Mouse (Mus musculus) CH12F3 (cell line): ENCODE measurements around the gene Grem2.

Experiments used
- in situ Hi-C: fragments of 300-500 bp; cut with MboI; formaldehyde crosslinking; loops from 2 replicates; pipeline ENCODE4 v1.14.3; 2020; ENCODE audit warnings: low sequenced_read_pairs

Grem2 gene

DNA sequence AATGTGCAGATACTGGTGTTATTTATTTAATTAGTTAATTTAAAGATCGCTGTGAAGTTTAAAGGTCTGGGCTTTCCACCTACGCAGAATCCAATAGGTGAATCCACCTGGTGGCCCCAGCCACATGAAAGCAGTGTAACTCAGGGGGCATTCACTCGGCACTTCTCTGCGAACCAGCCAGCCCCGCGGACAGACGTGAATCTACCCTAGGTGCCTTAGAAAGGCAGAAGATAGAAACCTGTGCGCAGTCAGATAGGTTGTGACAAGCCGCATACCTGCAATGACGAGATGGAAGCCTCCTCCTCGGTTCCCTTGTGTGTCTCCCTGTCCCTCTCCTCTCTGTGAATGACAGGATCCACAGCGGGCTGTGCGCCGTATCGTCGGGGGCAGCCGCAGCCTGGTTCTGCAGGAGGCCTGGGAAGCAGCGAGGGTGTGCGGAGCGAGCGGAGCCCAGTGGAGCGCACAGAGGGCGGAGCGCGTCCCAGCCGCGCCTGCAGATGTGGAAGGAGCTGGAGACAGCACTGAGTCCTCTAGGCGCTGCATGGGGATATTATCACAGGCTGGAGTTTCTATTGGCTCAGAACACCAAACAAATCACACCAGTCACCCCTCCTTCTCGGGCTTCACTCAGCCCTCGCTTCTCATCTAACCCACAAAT lies at the start of gene Grem2:
Gene Grem2, minus strand, starts transcription at position 522 of the 658 bp plus-strand sequence.
- in situ Hi-C loops: no loop called here

GRCm38 (mm10) chr1:174959837-174960236 lies 38.2 kb upstream of the Grem2 start:
- in situ Hi-C loops: no loop called here

GRCm38 (mm10) chr1:174931003-174931619 lies 9.5 kb upstream of the Grem2 start:
- in situ Hi-C loops: no loop called here

GRCm38 (mm10) chr1:174929459-174930181 lies 8.0 kb upstream of the Grem2 start:
- in situ Hi-C loops: no loop called here

DNA sequence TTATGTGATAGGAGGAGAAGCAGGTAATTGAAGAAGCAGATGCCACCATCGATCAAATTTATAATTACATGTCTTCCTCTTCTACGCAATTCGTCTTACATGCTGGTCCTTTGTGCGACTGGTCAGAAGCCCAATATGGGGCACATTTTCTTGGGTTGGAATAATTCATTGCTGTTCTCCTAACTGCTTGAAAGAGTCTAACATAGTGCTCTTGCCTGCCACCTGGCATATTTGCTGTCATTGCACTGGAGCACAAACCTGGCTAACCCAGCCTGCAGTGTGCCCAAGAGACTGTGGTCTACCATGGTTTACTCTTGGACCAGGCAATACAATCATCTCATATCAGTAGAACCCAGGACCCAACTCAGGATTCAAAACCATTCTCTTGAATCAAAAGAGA lies 2.7 kb downstream of the Grem2 start:
- in situ Hi-C loops: no loop called here

DNA sequence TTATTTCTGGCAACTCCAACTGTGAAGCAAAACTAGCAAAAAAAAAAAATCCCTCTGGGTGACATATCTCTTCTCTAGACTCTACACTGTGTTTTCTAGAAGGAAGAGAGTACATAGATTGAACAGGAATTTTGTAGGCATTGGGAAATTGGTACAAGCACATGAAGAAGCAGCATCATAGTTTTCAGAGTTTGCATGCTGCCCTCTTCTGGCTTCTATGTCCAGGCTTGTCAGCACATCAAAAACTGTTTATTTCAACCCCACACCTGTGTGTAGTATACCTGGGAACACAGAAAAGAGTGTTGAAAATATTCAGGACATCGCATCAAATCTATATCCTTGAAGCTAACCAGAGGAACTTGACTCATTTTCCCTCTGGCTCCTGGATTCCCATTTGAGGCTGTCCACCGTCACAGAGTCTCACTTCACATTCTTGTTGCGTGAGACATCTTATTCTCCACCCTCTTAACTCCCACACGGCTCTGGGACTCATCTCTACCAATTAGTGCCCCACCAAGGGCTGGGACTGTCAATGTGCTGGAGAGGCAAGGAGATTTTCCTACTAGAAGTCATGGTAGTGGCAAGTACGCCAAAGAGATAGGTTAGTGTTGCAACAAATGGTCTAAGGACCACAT lies 3.3 kb downstream of the Grem2 start:
- in situ Hi-C loops: no loop called here

- in situ Hi-C loops: no loop called here
These were observed 11.8 kb downstream of the Grem2 start for GRCm38 (mm10) chr1:174909834-174910233.

DNA sequence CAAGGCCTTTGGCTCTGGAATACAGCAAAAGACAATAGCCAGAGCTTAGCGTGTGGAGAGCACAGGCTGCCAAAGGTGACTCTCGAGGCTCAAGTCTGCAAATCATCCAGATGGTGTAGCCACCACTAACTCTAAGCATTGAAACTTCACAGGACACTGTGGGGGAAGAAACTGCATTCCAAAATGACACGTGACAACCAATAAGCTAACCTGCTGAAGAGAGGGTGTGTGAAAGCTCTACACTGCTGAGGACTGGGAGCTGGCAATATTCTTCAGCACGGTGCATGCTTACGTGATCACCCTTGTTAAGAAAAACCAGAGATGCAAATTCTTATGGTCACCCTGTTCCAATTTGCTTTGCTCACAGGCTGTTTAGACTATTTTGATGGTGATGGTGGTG lies 13.4 kb downstream of the Grem2 start:
- in situ Hi-C loops: no loop called here

- in situ Hi-C loops: no loop called here
These were observed 14.0 kb downstream of the Grem2 start for GRCm38 (mm10) chr1:174907637-174908036.

GRCm38 (mm10) chr1:174902755-174903154 lies 18.9 kb downstream of the Grem2 start:
- in situ Hi-C loops: no loop called here

DNA sequence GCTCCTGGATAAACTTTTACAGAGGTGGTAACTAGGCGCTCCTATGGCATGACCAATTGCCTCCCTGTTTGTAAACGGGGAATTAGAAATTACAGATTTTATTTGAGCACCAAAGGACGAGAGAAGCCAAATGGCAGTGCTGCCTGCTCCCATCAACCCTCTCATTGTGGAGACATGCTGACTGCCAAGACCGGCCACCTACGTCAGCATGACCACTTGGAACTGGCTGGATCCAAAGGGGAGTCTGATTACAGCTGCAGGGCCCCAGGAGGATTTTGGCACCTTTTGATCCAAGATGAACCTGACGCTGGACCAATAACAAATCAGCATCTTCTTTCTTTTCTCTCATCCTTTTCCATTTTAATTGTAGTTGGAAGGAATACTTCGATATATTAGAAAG lies 29.1 kb downstream of the Grem2 start:
- in situ Hi-C loops: no loop called here

- in situ Hi-C loops: no loop called here
These were observed 32.8 kb downstream of the Grem2 start for GRCm38 (mm10) chr1:174888684-174889405.

DNA sequence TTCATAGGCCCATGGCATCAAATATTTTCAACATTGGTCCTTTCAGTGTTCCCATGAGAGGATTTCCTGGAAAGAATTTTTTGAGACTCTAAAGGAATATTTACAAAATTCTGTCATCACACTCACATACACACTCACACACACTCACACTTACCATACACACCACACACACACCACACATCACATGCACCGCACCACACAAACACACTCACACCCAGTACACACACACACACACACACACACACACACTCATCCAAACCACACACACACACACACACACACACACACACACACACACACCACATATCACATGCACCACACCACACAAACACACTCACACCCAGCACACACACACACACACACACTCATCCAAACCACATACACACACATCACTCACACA lies 33.5 kb downstream of the Grem2 start:
- in situ Hi-C loops: no loop called here

- in situ Hi-C loops: no loop called here
These were observed 39.1 kb downstream of the Grem2 start for GRCm38 (mm10) chr1:174882496-174882895.

- in situ Hi-C loops: no loop called here
These were observed 46.4 kb downstream of the Grem2 start for GRCm38 (mm10) chr1:174875173-174875572.

DNA sequence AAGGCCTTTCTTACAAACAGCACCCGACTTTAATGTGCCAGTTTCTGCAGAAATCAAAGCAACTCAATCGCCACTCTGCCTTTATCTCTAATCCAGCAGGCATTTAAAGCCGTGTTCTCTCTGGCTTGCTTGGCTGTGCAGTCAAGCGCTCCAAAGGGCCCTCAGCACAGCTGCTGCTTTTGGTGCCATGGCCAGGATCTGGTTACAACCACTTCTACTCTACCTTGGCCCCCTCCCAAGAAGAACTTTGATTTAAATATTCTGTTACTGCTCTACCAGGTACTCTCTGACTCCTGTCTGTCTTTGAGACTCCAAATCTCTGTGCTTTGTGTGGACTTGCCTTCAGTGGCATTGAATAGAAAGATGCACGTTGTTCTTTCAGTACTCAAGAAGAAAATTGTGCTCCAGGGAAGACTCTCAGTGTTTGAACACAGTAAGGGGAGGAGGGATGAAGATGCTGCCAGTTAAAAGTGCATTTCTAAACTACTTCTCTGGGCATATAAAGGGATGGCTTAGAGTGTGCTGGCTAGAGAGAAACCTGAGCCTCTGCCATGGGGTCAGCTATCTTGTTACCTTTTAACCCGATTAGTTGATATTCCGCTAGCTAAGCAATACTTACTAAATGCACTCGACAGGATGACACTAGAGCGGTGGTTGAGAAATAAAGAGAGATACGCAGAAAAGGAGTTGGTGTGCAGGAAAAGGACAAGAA lies 61.1 kb downstream of the Grem2 start:
- in situ Hi-C loops: no loop called here

- in situ Hi-C loops: no loop called here
These were observed 65.4 kb downstream of the Grem2 start for GRCm38 (mm10) chr1:174856188-174856587.

DNA sequence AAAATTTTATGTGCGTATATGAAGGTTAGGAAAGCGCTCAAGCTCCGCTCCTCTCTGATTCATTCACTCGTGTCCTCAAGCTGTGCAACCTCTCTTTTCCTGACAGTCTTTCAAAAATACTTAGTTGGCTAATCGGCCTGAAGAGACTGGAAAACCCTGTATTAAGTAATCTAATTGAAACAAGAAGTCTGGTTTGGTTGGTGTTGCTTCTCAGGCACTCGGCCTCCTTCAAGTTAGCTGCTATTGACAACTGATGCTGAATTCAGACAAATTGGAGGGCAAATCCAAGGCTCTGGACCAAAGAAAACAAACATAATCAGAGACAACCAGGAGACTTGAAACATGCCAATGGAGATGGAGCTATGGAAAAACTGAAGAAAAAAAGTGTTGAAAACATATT lies 76.8 kb downstream of the Grem2 start:
- in situ Hi-C loops: no loop called here

- in situ Hi-C loops: no loop called here
These were observed 84.8 kb downstream of the Grem2 start for GRCm38 (mm10) chr1:174836861-174837260.

DNA sequence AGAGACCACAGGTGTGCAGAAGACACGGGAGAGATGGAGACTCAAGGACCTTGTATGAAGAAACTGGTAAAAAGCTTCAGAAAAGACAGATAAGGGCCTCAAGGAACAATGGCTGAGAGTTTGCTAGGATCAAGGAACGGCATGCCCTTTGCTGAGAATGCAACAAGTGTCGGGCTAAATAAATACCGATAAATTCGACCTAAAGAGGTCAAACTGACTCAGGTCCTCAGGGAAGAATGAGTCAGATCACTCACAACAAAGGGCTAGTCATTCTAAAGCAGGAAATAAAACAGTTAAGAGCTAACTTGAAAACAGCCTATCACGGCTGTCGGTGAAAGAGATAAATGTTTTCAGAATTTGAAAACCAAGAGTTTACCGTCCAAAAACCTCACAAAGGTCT lies 95.1 kb downstream of the Grem2 start:
- in situ Hi-C loops: no loop called here
